In genomic region chr11:68226654-68227057, GRCm38 (mm10) we compare ENCODE assay signal across 22 mouse cellular contexts.
A peak's percentile ranks its signal among the peaks of the same experiment; 100 is the strongest.
DNase-seq lines count a peak whose midpoint lies in the region; ATAC-seq and TF ChIP-seq lines count a peak whose summit lies in the region.
"Had no signal": no experiment of that assay in that cellular context is flagged by ENCODE, and none has a peak within 500 bp of the region (broad histone marks: within the 10 kb centered on the region; RNA-seq: fewer than 3 reads in every experiment).

No protein-coding gene starts in this region.

- no peak for TF ChIP-seq CTCF in forebrain, postnatal 0 days (IDR thresholded peaks at IDR 0.05; ENCODE audit: low read depth)

- H3K4me3 ChIP-seq in forebrain, postnatal 0 days (ENCODE audit: low read depth, low read length): no peak overlapping the region
- no peak overlapping the region for H3K4me3 ChIP-seq in forebrain, embryonic 11.5 days (ENCODE audit: low read depth, low read length)
- H3K4me3 ChIP-seq in embryonic facial prominence, embryonic 10.5 days: no peak overlapping the region
- H3K4me3 ChIP-seq in limb, embryonic 11.5 days (ENCODE audit: low read depth, low read length): no peak overlapping the region
- H3K4me3 ChIP-seq in liver, embryonic 12.5 days: no peak overlapping the region
- H3K4me3 ChIP-seq: gastrocnemius, adult 2 months; heart, embryonic 12.5 days; liver, embryonic 13.5 days had no signal

- no peak overlapping the region for H3K4me2 ChIP-seq in forebrain, postnatal 0 days (ENCODE audit: low read depth)
- no peak overlapping the region for H3K4me2 ChIP-seq in forebrain, embryonic 11.5 days (ENCODE audit: low read depth, low read length, severe bottlenecking)
- H3K4me2 ChIP-seq in limb, embryonic 11.5 days (ENCODE audit: low read depth, severe bottlenecking): no peak overlapping the region
- no peak overlapping the region for H3K4me2 ChIP-seq in liver, embryonic 12.5 days
- H3K4me2 ChIP-seq: heart, embryonic 12.5 days; liver, embryonic 13.5 days; lung, embryonic 14.5 days had no signal

- H3K36me3 ChIP-seq in forebrain, postnatal 0 days (ENCODE audit: insufficient read depth): no peaks in the 10 kb centered on the region
- no peaks in the 10 kb centered on the region for H3K36me3 ChIP-seq in forebrain, embryonic 11.5 days (ENCODE audit: control insufficient read depth, insufficient read depth, low read length)
- peaks cover 4% of the 10 kb centered on the region; the same call in 1 of the 2 replicates for H3K36me3 ChIP-seq in embryonic facial prominence, embryonic 10.5 days (replicated peaks)
- no peaks in the 10 kb centered on the region for H3K36me3 ChIP-seq in limb, embryonic 11.5 days (ENCODE audit: control insufficient read depth, insufficient read depth, low read length)
- H3K36me3 ChIP-seq in liver, embryonic 12.5 days: no peaks in the 10 kb centered on the region
- H3K36me3 ChIP-seq: G1E; heart, embryonic 12.5 days; liver, embryonic 13.5 days had no signal

- H3K27me3 ChIP-seq in forebrain, postnatal 0 days (ENCODE audit: insufficient read depth, low read length): no peaks in the 10 kb centered on the region
- no peaks in the 10 kb centered on the region for H3K27me3 ChIP-seq in forebrain, embryonic 11.5 days (ENCODE audit: control insufficient read depth, insufficient read depth, low read length)
- H3K27me3 ChIP-seq in embryonic facial prominence, embryonic 10.5 days (replicated peaks; ENCODE audit: low read depth, poor library complexity, severe bottlenecking): peaks cover 65% of the 10 kb centered on the region
- no peaks in the 10 kb centered on the region for H3K27me3 ChIP-seq in limb, embryonic 11.5 days (ENCODE audit: control insufficient read depth, insufficient read depth, low read length)
- H3K27me3 ChIP-seq in liver, embryonic 12.5 days (replicated peaks): 0 out of 2 replicates have a peak, but pooled peaks cover 3% of the 10 kb centered on the region
- H3K27me3 ChIP-seq: liver, embryonic 13.5 days had no signal

- no peak overlapping the region for H3K27ac ChIP-seq in forebrain, postnatal 0 days (ENCODE audit: low read depth, low read length)
- H3K27ac ChIP-seq in forebrain, embryonic 11.5 days (ENCODE audit: low read depth, low read length): no peak overlapping the region
- peak overlapping the region; percentile 37 for H3K27ac ChIP-seq in embryonic facial prominence, embryonic 10.5 days (replicated peaks)
- H3K27ac ChIP-seq in limb, embryonic 11.5 days (replicated peaks; ENCODE audit: low read depth, low read length): no peak overlapping the region
- no peak overlapping the region for H3K27ac ChIP-seq in liver, embryonic 12.5 days
- H3K27ac ChIP-seq: gastrocnemius, adult 2 months; kidney, postnatal 0 days; liver, embryonic 13.5 days had no signal

- H3K4me1 ChIP-seq in forebrain, postnatal 0 days (ENCODE audit: insufficient read depth): no peaks in the 10 kb centered on the region
- H3K4me1 ChIP-seq in forebrain, embryonic 11.5 days (replicated peaks; ENCODE audit: control insufficient read depth, insufficient read depth, low read length): peaks cover 16% of the 10 kb centered on the region; the same call in 1 of the 2 replicates
- H3K4me1 ChIP-seq in embryonic facial prominence, embryonic 10.5 days: peaks cover 58% of the 10 kb centered on the region
- peaks cover 8% of the 10 kb centered on the region for H3K4me1 ChIP-seq in limb, embryonic 11.5 days (ENCODE audit: control insufficient read depth, insufficient read depth, low read length)
- no peaks in the 10 kb centered on the region for H3K4me1 ChIP-seq in liver, embryonic 12.5 days
- H3K4me1 ChIP-seq: liver, embryonic 13.5 days had no signal

- ATAC-seq in forebrain, postnatal 0 days: peak; percentile 55
- no peak for ATAC-seq in forebrain, embryonic 11.5 days (replicated peaks; ENCODE audit: low FRiP score)
- no peak for ATAC-seq in limb, embryonic 11.5 days (ENCODE audit: insufficient number of reproducible peaks, low FRiP score, low TSS enrichment, low read depth)
- ATAC-seq in liver, embryonic 12.5 days: no peak

- intact Hi-C loops in left cerebral cortex, postnatal 14 days (cut with DNase I): no loop called here

- DNase-seq in forebrain, postnatal 0 days: no peak
- DNase-seq in forebrain, embryonic 11.5 days (ENCODE audit: low spot score): no peak
- peak; percentile 81 for DNase-seq in Muller cell, postnatal 12 days (ENCODE audit: inconsistent ontology term)
- DNase-seq in embryonic facial prominence, embryonic 10.5 days (ENCODE audit: low spot score): no peak
- no peak for DNase-seq in limb, embryonic 11.5 days (ENCODE audit: low spot score)
- no peak for DNase-seq in left cerebral cortex, postnatal 14 days (ENCODE audit: low spot score in 2 of 2)
- DNase-seq: adrenal gland, postnatal 14 days; cerebellum, adult 18-20 months; cerebellum, postnatal 36 days; gastrocnemius, adult 2 months; heart, adult 11 months; heart, postnatal 14 days; kidney, adult 18-20 months; left cerebral cortex, postnatal 4 days; liver, embryonic 13.5 days; lung, embryonic 14.5 days; lung, postnatal 36 days; thymus, postnatal 25 days had no signal

- no peaks in the 10 kb centered on the region for H3K9me3 ChIP-seq in forebrain, postnatal 0 days (ENCODE audit: low read length)
- H3K9me3 ChIP-seq in forebrain, embryonic 11.5 days (ENCODE audit: control insufficient read depth, low read length): no peaks in the 10 kb centered on the region
- no peaks in the 10 kb centered on the region for H3K9me3 ChIP-seq in embryonic facial prominence, embryonic 10.5 days
- H3K9me3 ChIP-seq in limb, embryonic 11.5 days (ENCODE audit: control insufficient read depth, low read length): no peaks in the 10 kb centered on the region
- H3K9me3 ChIP-seq in liver, embryonic 12.5 days (replicated peaks): no peaks in the 10 kb centered on the region
- H3K9me3 ChIP-seq: liver, embryonic 13.5 days had no signal

- H3K9ac ChIP-seq in forebrain, postnatal 0 days: no peak overlapping the region
- H3K9ac ChIP-seq in forebrain, embryonic 11.5 days (ENCODE audit: low read length): no peak overlapping the region
- 0 out of 2 replicates have a peak overlapping the region, but pooled peaks have one; percentile 9 for H3K9ac ChIP-seq in limb, embryonic 11.5 days (ENCODE audit: low read length)
- H3K9ac ChIP-seq in liver, embryonic 12.5 days: no peak overlapping the region
- H3K9ac ChIP-seq: heart, embryonic 12.5 days; liver, embryonic 13.5 days; lung, embryonic 14.5 days had no signal

- WGBS in forebrain, postnatal 0 days: 21% methylated on average over 5 of the region's 5 CpGs
- 18% methylated on average over 5 of the region's 5 CpGs for WGBS in forebrain, embryonic 11.5 days
- WGBS in embryonic facial prominence, embryonic 10.5 days: 39% methylated on average over 5 of the region's 5 CpGs
- 74% methylated on average over 5 of the region's 5 CpGs for WGBS in limb, embryonic 11.5 days
- 69% methylated on average over 5 of the region's 5 CpGs for WGBS in liver, embryonic 12.5 days (ENCODE audit: insufficient replicate concordance)
